Mouse (Mus musculus): ENCODE results near the gene Frmd4a. TPM values are rescaled to one million over a fixed set of nuclear protein-coding genes. Genes with fewer than 3 reads are reported as not detected.

Frmd4a gene
- total and polyA plus RNA-seq, 2 experiments from 2014 or later, result 42.5 to 60.2 TPM

GRCm38 (mm10) chr2:4184991-4185390 is 167.5 kb downstream of the Frmd4a start:
- ATAC-seq (ENCODE audit: low FRiP score), result no peak
- H3K4me2 ChIP-seq (ENCODE audit: low read depth, low read length, poor library complexity, severe bottlenecking), result no peak overlapping the region
- TF ChIP-seq CTCF (IDR thresholded peaks at IDR 0.05), result no peak
- no peak for DNase-seq (ENCODE audit: low spot score)
- H3K27ac ChIP-seq (ENCODE audit: low read depth, low read length), result no peak overlapping the region
- no peak overlapping the region for H3K9ac ChIP-seq (replicated peaks; ENCODE audit: low read length, poor library complexity, severe bottlenecking)
- WGBS, result 86% methylated on average over 8 of the region's 8 CpGs
- no peak overlapping the region for H3K4me3 ChIP-seq (ENCODE audit: low read depth, low read length)
- H3K4me1 ChIP-seq (ENCODE audit: insufficient read depth, low read length), result 0 out of 2 replicates have a peak, but pooled peaks cover 3% of the 10 kb centered on the region
- H3K36me3 ChIP-seq (ENCODE audit: insufficient read depth, low read length), result no peaks in the 10 kb centered on the region
- H3K9me3 ChIP-seq (ENCODE audit: low read length), result no peaks in the 10 kb centered on the region
- no peaks in the 10 kb centered on the region for H3K27me3 ChIP-seq (ENCODE audit: insufficient read depth, low read length)

GRCm38 (mm10) chr2:4187521-4187920 is 170.0 kb downstream of the Frmd4a start:
- no peak for TF ChIP-seq CTCF (IDR thresholded peaks at IDR 0.05)
- ATAC-seq (ENCODE audit: low FRiP score) (no peak), DNase-seq (ENCODE audit: low spot score) (no peak)
- Histone ChIP-seq H3K4me1 (ENCODE audit: insufficient read depth, low read length) (0 out of 2 replicates have a peak, but pooled peaks cover 3% of the 10 kb centered on the region), H3K36me3 (ENCODE audit: insufficient read depth, low read length) (no peaks in the 10 kb centered on the region), H3K9me3 (ENCODE audit: low read length) (no peaks in the 10 kb centered on the region), H3K9ac (replicated peaks; ENCODE audit: low read length, poor library complexity, severe bottlenecking) (no peak overlapping the region), H3K4me3 (ENCODE audit: low read depth, low read length) (no peak overlapping the region), H3K27me3 (ENCODE audit: insufficient read depth, low read length) (no peaks in the 10 kb centered on the region), H3K4me2 (ENCODE audit: low read depth, low read length, poor library complexity, severe bottlenecking) (no peak overlapping the region), H3K27ac (ENCODE audit: low read depth, low read length) (no peak overlapping the region)
- 67% methylated on average over 4 of the region's 4 CpGs for WGBS

- 33% methylated on average over 3 of the region's 3 CpGs for WGBS
- Histone ChIP-seq H3K9me3 (ENCODE audit: low read length) (no peaks in the 10 kb centered on the region), H3K36me3 (ENCODE audit: insufficient read depth, low read length) (no peaks in the 10 kb centered on the region), H3K27ac (ENCODE audit: low read depth, low read length) (no peak overlapping the region), H3K4me2 (ENCODE audit: low read depth, low read length, poor library complexity, severe bottlenecking) (no peak overlapping the region), H3K4me1 (ENCODE audit: insufficient read depth, low read length) (0 out of 2 replicates have a peak, but pooled peaks cover 3% of the 10 kb centered on the region), H3K9ac (replicated peaks; ENCODE audit: low read length, poor library complexity, severe bottlenecking) (no peak overlapping the region), H3K27me3 (ENCODE audit: insufficient read depth, low read length) (no peaks in the 10 kb centered on the region), H3K4me3 (ENCODE audit: low read depth, low read length) (no peak overlapping the region)
- DNase-seq (ENCODE audit: low spot score) (no peak), ATAC-seq (ENCODE audit: low FRiP score) (no peak)
- TF ChIP-seq CTCF (IDR thresholded peaks at IDR 0.05), result no peak
These were observed 170.8 kb downstream of the Frmd4a start for GRCm38 (mm10) chr2:4188303-4188702.

- H3K36me3 ChIP-seq (ENCODE audit: insufficient read depth, low read length), result no peaks in the 10 kb centered on the region
- WGBS, result 79% methylated on average over 3 of the region's 3 CpGs
- H3K27ac ChIP-seq (ENCODE audit: low read depth, low read length), result no peak overlapping the region
- DNase-seq (ENCODE audit: low spot score) (no peak), ATAC-seq (ENCODE audit: low FRiP score) (no peak)
- no peak overlapping the region for H3K9ac ChIP-seq (replicated peaks; ENCODE audit: low read length, poor library complexity, severe bottlenecking)
- H3K9me3 ChIP-seq (ENCODE audit: low read length), result no peaks in the 10 kb centered on the region
- H3K27me3 ChIP-seq (ENCODE audit: insufficient read depth, low read length), result no peaks in the 10 kb centered on the region
- H3K4me1 ChIP-seq (ENCODE audit: insufficient read depth, low read length), result 0 out of 2 replicates have a peak, but pooled peaks cover 3% of the 10 kb centered on the region
- TF ChIP-seq CTCF (IDR thresholded peaks at IDR 0.05), result no peak
- no peak overlapping the region for H3K4me3 ChIP-seq (ENCODE audit: low read depth, low read length)
- H3K4me2 ChIP-seq (ENCODE audit: low read depth, low read length, poor library complexity, severe bottlenecking), result no peak overlapping the region
These were observed 172.8 kb downstream of the Frmd4a start for GRCm38 (mm10) chr2:4190345-4190744.

GRCm38 (mm10) chr2:4190995-4191394 is 173.5 kb downstream of the Frmd4a start:
- H3K36me3 ChIP-seq (ENCODE audit: insufficient read depth, low read length), result no peaks in the 10 kb centered on the region
- WGBS, result 43% methylated on average over 5 of the region's 5 CpGs
- H3K4me3 ChIP-seq (ENCODE audit: low read depth, low read length), result no peak overlapping the region
- TF ChIP-seq CTCF (IDR thresholded peaks at IDR 0.05), result no peak
- no peaks in the 10 kb centered on the region for H3K9me3 ChIP-seq (ENCODE audit: low read length)
- H3K4me1 ChIP-seq (ENCODE audit: insufficient read depth, low read length), result 0 out of 2 replicates have a peak, but pooled peaks cover 3% of the 10 kb centered on the region
- ATAC-seq (ENCODE audit: low FRiP score), result no peak
- H3K27ac ChIP-seq (ENCODE audit: low read depth, low read length), result no peak overlapping the region
- DNase-seq (ENCODE audit: low spot score), result no peak
- no peaks in the 10 kb centered on the region for H3K27me3 ChIP-seq (ENCODE audit: insufficient read depth, low read length)
- no peak overlapping the region for H3K9ac ChIP-seq (replicated peaks; ENCODE audit: low read length, poor library complexity, severe bottlenecking)
- no peak overlapping the region for H3K4me2 ChIP-seq (ENCODE audit: low read depth, low read length, poor library complexity, severe bottlenecking)

- H3K4me2 ChIP-seq (ENCODE audit: low read depth, low read length, poor library complexity, severe bottlenecking), result no peak overlapping the region
- H3K4me3 ChIP-seq (ENCODE audit: low read depth, low read length), result no peak overlapping the region
- H3K9me3 ChIP-seq (ENCODE audit: low read length), result no peaks in the 10 kb centered on the region
- no peak overlapping the region for H3K27ac ChIP-seq (ENCODE audit: low read depth, low read length)
- H3K27me3 ChIP-seq (ENCODE audit: insufficient read depth, low read length), result no peaks in the 10 kb centered on the region
- TF ChIP-seq CTCF (IDR thresholded peaks at IDR 0.05), result no peak
- H3K9ac ChIP-seq (replicated peaks; ENCODE audit: low read length, poor library complexity, severe bottlenecking), result no peak overlapping the region
- no peaks in the 10 kb centered on the region for H3K36me3 ChIP-seq (ENCODE audit: insufficient read depth, low read length)
- no peak for DNase-seq (ENCODE audit: low spot score)
- ATAC-seq (ENCODE audit: low FRiP score), result no peak
- H3K4me1 ChIP-seq (ENCODE audit: insufficient read depth, low read length), result no peaks in the 10 kb centered on the region
These were observed 175.7 kb downstream of the Frmd4a start for GRCm38 (mm10) chr2:4193206-4193605.

Measured in midbrain, postnatal 0 days (tissue).